Mouse (Mus musculus) intestine, embryonic 16.5 days (tissue): ENCODE results near the gene Tyro3. TPM values are rescaled to one million over a fixed set of nuclear protein-coding genes. Genes with fewer than 3 reads are reported as not detected.

ENCODE experiments used
- ATAC-seq: fragments of 200-750 bp; cut with Nextera tagmentation; 2 replicates; pipeline ENCODE4 v1.8.0; 2017; ENCODE audit warnings: moderate TSS enrichment, moderate library complexity
- H3K27ac ChIP-seq: fragments of 300-500 bp; sonication (generic); 2 replicates; pipeline ENCODE4 v1.5.1; 2014; ENCODE audit warnings: mild to moderate bottlenecking, low read length
- H3K27me3 ChIP-seq: fragments of 300-500 bp; sonication (generic); replicated peaks from 2 replicates; pipeline ENCODE4 v1.6.1; 2014; ENCODE audit warnings: low read length, control low read depth, mixed read lengths; ENCODE audit not compliant: control insufficient read depth, insufficient read depth
- H3K36me3 ChIP-seq: fragments of 300-500 bp; sonication (generic); 2 replicates; pipeline ENCODE4 v1.6.1; 2014; ENCODE audit warnings: low read length, control low read depth; ENCODE audit not compliant: control insufficient read depth, insufficient read depth
- H3K4me1 ChIP-seq: fragments of 300-500 bp; sonication (generic); 2 replicates; pipeline ENCODE4 v1.6.1; 2014; ENCODE audit warnings: low read length, control low read depth, mixed read lengths; ENCODE audit not compliant: control insufficient read depth, insufficient read depth
- H3K4me2 ChIP-seq: fragments of 300-500 bp; sonication (generic); 2 replicates; pipeline ENCODE4 v1.6.1; 2014; ENCODE audit warnings: low read depth, low read length, control low read depth
- H3K4me3 ChIP-seq: fragments of 300-500 bp; sonication (generic); 2 replicates; pipeline ENCODE4 v1.5.1; 2014; ENCODE audit warnings: mild to moderate bottlenecking, low read length
- H3K9ac ChIP-seq: fragments of 300-500 bp; sonication (generic); 2 replicates; pipeline ENCODE4 v1.6.1; 2014; ENCODE audit warnings: low read depth, low read length
- H3K9me3 ChIP-seq: fragments of 300-500 bp; sonication (generic); 2 replicates; pipeline ENCODE4 v1.6.1; 2016; ENCODE audit warnings: low read length, control low read depth; ENCODE audit not compliant: control insufficient read depth
- WGBS: fragments of 180-500 bp; shearing (Covaris S2); extraction: QIAGEN DNeasy Blood & Tissue Kit; methylation state at CpG from one replicate; pipeline ENCODE4 v1.1.7; 2014; 5-methylcytosine and 5-hydroxymethylcytosine counted together
- polyA plus RNA-seq: library from polyadenylated mRNA; unstranded; fragments of >200 nt; fragmentation: Nextera tagmentation; extraction: Ambion mirVana; gene quantifications from 2 replicates; pipeline ENCODE4 v1.2.1, GENCODE M21; 2015

The Tyro3 gene
- polyA plus RNA-seq, 1 experiment from 2014 or later, result 11.4 TPM

GRCm38 (mm10) chr2:119814376-119814933, 16.9 kb downstream of the Tyro3 start:
- Histone ChIP-seq H3K4me3 (no peak overlapping the region), H3K9ac (no peak overlapping the region), H3K9me3 (no peaks in the 10 kb centered on the region), H3K27me3 (no peaks in the 10 kb centered on the region), H3K27ac (no peak overlapping the region), H3K36me3 (peaks cover 10% of the 10 kb centered on the region; the same call in 1 of the 2 replicates), H3K4me2 (no peak overlapping the region), H3K4me1 (peaks cover 2% of the 10 kb centered on the region; the same call in 1 of the 2 replicates)
- 62% methylated on average over 7 of the region's 7 CpGs for WGBS
- ATAC-seq, result no peak

DNA sequence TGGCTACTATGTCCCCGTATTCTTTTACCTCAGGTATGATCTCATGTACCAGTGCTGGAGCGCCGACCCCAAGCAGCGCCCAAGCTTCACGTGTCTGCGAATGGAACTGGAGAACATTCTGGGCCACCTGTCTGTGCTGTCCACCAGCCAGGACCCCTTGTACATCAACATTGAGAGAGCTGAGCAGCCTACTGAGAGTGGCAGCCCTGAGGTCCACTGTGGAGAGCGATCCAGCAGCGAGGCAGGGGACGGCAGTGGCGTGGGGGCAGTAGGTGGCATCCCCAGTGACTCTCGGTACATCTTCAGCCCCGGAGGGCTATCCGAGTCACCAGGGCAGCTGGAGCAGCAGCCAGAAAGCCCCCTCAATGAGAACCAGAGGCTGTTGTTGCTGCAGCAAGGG, 19.1 kb downstream of the Tyro3 start:
- H3K9me3 ChIP-seq, result no peaks in the 10 kb centered on the region
- H3K4me3 ChIP-seq, result no peak overlapping the region
- no peak for ATAC-seq
- H3K36me3 ChIP-seq, result peaks cover 5% of the 10 kb centered on the region; the same call in 1 of the 2 replicates
- H3K4me2 ChIP-seq, result no peak overlapping the region
- WGBS, result 94% methylated on average over 13 of the region's 13 CpGs
- no peak overlapping the region for H3K9ac ChIP-seq
- H3K27ac ChIP-seq, result no peak overlapping the region
- peaks cover 2% of the 10 kb centered on the region; the same call in 1 of the 2 replicates for H3K4me1 ChIP-seq
- H3K27me3 ChIP-seq, result no peaks in the 10 kb centered on the region

DNA sequence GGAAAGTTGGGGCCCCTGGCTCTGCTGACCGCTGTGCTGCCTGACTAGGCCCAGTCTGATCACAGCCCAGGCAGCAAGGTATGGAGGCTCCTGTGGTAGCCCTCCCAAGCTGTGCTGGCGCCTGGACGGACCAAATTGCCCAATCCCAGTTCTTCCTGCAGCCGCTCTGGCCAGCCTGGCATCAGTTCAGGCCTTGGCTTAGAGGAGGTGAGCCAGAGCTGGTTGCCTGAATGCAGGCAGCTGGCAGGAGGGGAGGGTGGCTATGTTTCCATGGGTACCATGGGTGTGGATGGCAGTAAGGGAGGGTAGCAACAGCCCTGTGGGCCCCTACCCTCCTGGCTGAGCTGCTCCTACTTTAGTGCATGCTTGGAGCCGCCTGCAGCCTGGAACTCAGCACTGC, 19.5 kb downstream of the Tyro3 start:
- ATAC-seq, result no peak
- H3K4me3 ChIP-seq, result no peak overlapping the region
- H3K27me3 ChIP-seq, result no peaks in the 10 kb centered on the region
- peaks cover 2% of the 10 kb centered on the region; the same call in 1 of the 2 replicates for H3K4me1 ChIP-seq
- no peak overlapping the region for H3K4me2 ChIP-seq
- WGBS, result 83% methylated on average over 5 of the region's 5 CpGs
- no peaks in the 10 kb centered on the region for H3K9me3 ChIP-seq
- peaks cover 4% of the 10 kb centered on the region; the same call in 1 of the 2 replicates for H3K36me3 ChIP-seq
- H3K9ac ChIP-seq, result no peak overlapping the region
- no peak overlapping the region for H3K27ac ChIP-seq

- H3K4me3 ChIP-seq, result no peak overlapping the region
- no peaks in the 10 kb centered on the region for H3K27me3 ChIP-seq
- peaks cover 4% of the 10 kb centered on the region; the same call in 1 of the 2 replicates for H3K36me3 ChIP-seq
- H3K9me3 ChIP-seq, result no peaks in the 10 kb centered on the region
- H3K27ac ChIP-seq, result no peak overlapping the region
- WGBS, result 36% methylated on average over 9 of the region's 9 CpGs
- H3K4me2 ChIP-seq, result no peak overlapping the region
- H3K4me1 ChIP-seq, result peaks cover 2% of the 10 kb centered on the region; the same call in 1 of the 2 replicates
- no peak overlapping the region for H3K9ac ChIP-seq
- peak; percentile 88 for ATAC-seq
These were observed 21.2 kb downstream of the Tyro3 start for GRCm38 (mm10) chr2:119818668-119819272.

GRCm38 (mm10) chr2:119821136-119821535, 23.6 kb downstream of the Tyro3 start:
- H3K4me3 ChIP-seq, result no peak overlapping the region
- H3K4me1 ChIP-seq, result peaks cover 2% of the 10 kb centered on the region; the same call in 1 of the 2 replicates
- no peaks in the 10 kb centered on the region for H3K9me3 ChIP-seq
- no peak for ATAC-seq
- H3K36me3 ChIP-seq, result peaks cover 4% of the 10 kb centered on the region; the same call in 1 of the 2 replicates
- no peak overlapping the region for H3K4me2 ChIP-seq
- 84% methylated on average over 9 of the region's 9 CpGs for WGBS
- H3K27me3 ChIP-seq, result no peaks in the 10 kb centered on the region
- H3K9ac ChIP-seq, result no peak overlapping the region
- no peak overlapping the region for H3K27ac ChIP-seq

- Histone ChIP-seq H3K27me3 (no peaks in the 10 kb centered on the region), H3K4me2 (no peak overlapping the region), H3K36me3 (no peaks in the 10 kb centered on the region), H3K4me3 (no peak overlapping the region), H3K4me1 (no peaks in the 10 kb centered on the region), H3K27ac (no peak overlapping the region), H3K9ac (no peak overlapping the region), H3K9me3 (no peaks in the 10 kb centered on the region)
- 68% methylated on average over 2 of the region's 2 CpGs for WGBS
- no peak for ATAC-seq
These were observed 33.0 kb downstream of the Tyro3 start for GRCm38 (mm10) chr2:119830579-119830978.

- no peak overlapping the region for H3K4me2 ChIP-seq
- H3K4me1 ChIP-seq, result no peaks in the 10 kb centered on the region
- 84% methylated on average over 4 of the region's 4 CpGs for WGBS
- no peak overlapping the region for H3K4me3 ChIP-seq
- H3K36me3 ChIP-seq, result no peaks in the 10 kb centered on the region
- H3K27ac ChIP-seq, result no peak overlapping the region
- H3K27me3 ChIP-seq, result no peaks in the 10 kb centered on the region
- H3K9me3 ChIP-seq, result no peaks in the 10 kb centered on the region
- H3K9ac ChIP-seq, result no peak overlapping the region
- no peak for ATAC-seq
These were observed 36.7 kb downstream of the Tyro3 start for GRCm38 (mm10) chr2:119834231-119834630.

- no peak overlapping the region for H3K9ac ChIP-seq
- no peaks in the 10 kb centered on the region for H3K4me1 ChIP-seq
- no peaks in the 10 kb centered on the region for H3K9me3 ChIP-seq
- ATAC-seq, result no peak
- H3K4me2 ChIP-seq, result no peak overlapping the region
- no peak overlapping the region for H3K27ac ChIP-seq
- H3K27me3 ChIP-seq, result no peaks in the 10 kb centered on the region
- H3K36me3 ChIP-seq, result no peaks in the 10 kb centered on the region
- no peak overlapping the region for H3K4me3 ChIP-seq
- WGBS, result 94% methylated on average over 7 of the region's 7 CpGs
These were observed 40.1 kb downstream of the Tyro3 start for GRCm38 (mm10) chr2:119837616-119838015.

DNA sequence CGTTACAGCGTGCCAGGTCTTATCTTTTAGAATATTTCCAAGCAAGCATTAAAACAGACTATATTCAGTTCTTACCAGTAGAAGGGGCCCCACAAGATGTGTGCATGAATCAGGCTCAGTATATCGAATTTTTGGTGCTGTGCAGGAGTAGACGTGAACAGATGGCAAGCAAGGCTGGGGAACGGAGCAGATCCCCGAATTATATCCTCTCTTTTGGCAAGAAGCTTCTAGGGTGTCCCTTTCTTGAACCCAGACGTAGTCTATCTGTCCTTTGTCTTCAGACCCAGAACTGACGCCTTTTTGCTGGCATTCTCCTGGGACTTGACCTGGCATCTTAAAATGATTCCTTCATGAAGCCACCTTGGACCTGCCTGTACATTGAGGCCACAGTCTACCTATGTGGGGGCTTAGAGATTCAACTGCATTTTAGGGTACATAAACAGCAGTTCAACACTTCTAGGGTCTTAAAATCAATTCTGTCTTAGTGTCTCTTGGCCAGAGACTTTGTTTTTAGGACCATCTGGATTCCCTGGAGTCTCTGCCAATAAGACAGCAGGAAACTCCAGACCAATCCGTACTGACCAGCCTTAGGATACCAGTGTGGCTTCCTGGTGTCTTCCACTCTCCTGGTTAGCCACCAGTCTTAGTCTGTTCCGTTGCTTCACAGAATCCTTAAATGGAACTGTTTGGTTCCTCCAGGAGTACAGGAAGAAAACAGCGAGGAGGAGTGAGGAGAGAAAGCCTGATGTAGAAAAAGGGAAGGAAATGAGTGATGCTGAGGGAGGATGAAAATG, 41.0 kb downstream of the Tyro3 start:
- Histone ChIP-seq H3K27me3 (no peaks in the 10 kb centered on the region), H3K9me3 (no peaks in the 10 kb centered on the region), H3K4me3 (no peak overlapping the region), H3K4me1 (no peaks in the 10 kb centered on the region), H3K36me3 (no peaks in the 10 kb centered on the region), H3K27ac (no peak overlapping the region), H3K9ac (no peak overlapping the region), H3K4me2 (no peak overlapping the region)
- ATAC-seq, result no peak
- 78% methylated on average over 11 of the region's 11 CpGs for WGBS
